Mouse (Mus musculus) layer of hippocampus, adult 9-11 months (tissue): ENCODE data around the gene Spsb2.
"Not testable (repeated sequence)": the region's sequence is repeated elsewhere in the genome, so short reads cannot be mapped to it uniquely, and the experiment has no call there.

Experiments
- DNase-seq: peaks from one replicate; pipeline ENCODE4 v3.0.0; 2022

Spsb2 gene

GRCm38 (mm10) chr6:124808358-124809012 lies at the start of gene Spsb2:
Spsb2 (plus strand) TSS chr6:124808661.
- peak; percentile 54 for DNase-seq

- DNase-seq: no peak
Observed at GRCm38 (mm10) chr6:124758849-124759232, 49.6 kb upstream of the Spsb2 start.

GRCm38 (mm10) chr6:124759259-124759658 lies 49.2 kb upstream of the Spsb2 start:
- peak; percentile 86 for DNase-seq

- DNase-seq: no peak
Observed at GRCm38 (mm10) chr6:124765951-124766350, 42.5 kb upstream of the Spsb2 start.

- DNase-seq: no peak
Observed at GRCm38 (mm10) chr6:124767536-124767919, 40.9 kb upstream of the Spsb2 start.

- DNase-seq: peak; percentile 72
Observed at GRCm38 (mm10) chr6:124767920-124768703, 40.3 kb upstream of the Spsb2 start.

GRCm38 (mm10) chr6:124768704-124769044 lies 39.8 kb upstream of the Spsb2 start:
- no peak for DNase-seq

GRCm38 (mm10) chr6:124769101-124769765 lies 39.2 kb upstream of the Spsb2 start, which contains the start of gene Eno2:
Eno2 (minus strand) TSS chr6:124769673.
- DNase-seq: peak; percentile 87

GRCm38 (mm10) chr6:124770013-124770412 lies 38.4 kb upstream of the Spsb2 start:
- no peak for DNase-seq

- no peak for DNase-seq
Observed at GRCm38 (mm10) chr6:124770511-124770910, 38.0 kb upstream of the Spsb2 start.

GRCm38 (mm10) chr6:124779222-124779983 lies 29.1 kb upstream of the Spsb2 start, which contains the start of gene Lrrc23:
Lrrc23 (minus strand) TSS chr6:124779727.
- DNase-seq: no peak

GRCm38 (mm10) chr6:124779984-124780416 lies 28.5 kb upstream of the Spsb2 start:
- DNase-seq: no peak

- no peak for DNase-seq
Observed at GRCm38 (mm10) chr6:124780917-124781316, 27.5 kb upstream of the Spsb2 start.

GRCm38 (mm10) chr6:124782436-124782835 lies 26.0 kb upstream of the Spsb2 start:
- no peak for DNase-seq

GRCm38 (mm10) chr6:124786756-124787420 lies 21.6 kb upstream of the Spsb2 start:
- no peak for DNase-seq

- no peak for DNase-seq
Observed at GRCm38 (mm10) chr6:124787722-124788121, 20.7 kb upstream of the Spsb2 start.

- DNase-seq: no peak
Observed at GRCm38 (mm10) chr6:124789519-124789918, 18.9 kb upstream of the Spsb2 start.

GRCm38 (mm10) chr6:124790121-124790520 lies 18.3 kb upstream of the Spsb2 start:
- DNase-seq: no peak

- DNase-seq: no peak
Observed at GRCm38 (mm10) chr6:124791911-124792310, 16.6 kb upstream of the Spsb2 start.

- no peak for DNase-seq
Observed at GRCm38 (mm10) chr6:124795781-124796180, 12.7 kb upstream of the Spsb2 start.

GRCm38 (mm10) chr6:124796200-124796599 lies 12.3 kb upstream of the Spsb2 start:
- no peak for DNase-seq

- DNase-seq: not testable (repeated sequence)
Observed at GRCm38 (mm10) chr6:124802400-124802799, 6.1 kb upstream of the Spsb2 start.
